Mouse (Mus musculus) retina, postnatal 1 day (tissue): ENCODE measurements around the gene Zfp617.
A peak's percentile ranks its signal among the peaks of the same experiment; 100 is the strongest.
"Not testable (repeated sequence)": the region's sequence is repeated elsewhere in the genome, so short reads cannot be mapped to it uniquely, and the experiment has no call there.

Experiments
- DNase-seq: peaks from one replicate; pipeline ENCODE4 v3.0.0-alpha.2; 2012

Zfp617 gene

DNA sequence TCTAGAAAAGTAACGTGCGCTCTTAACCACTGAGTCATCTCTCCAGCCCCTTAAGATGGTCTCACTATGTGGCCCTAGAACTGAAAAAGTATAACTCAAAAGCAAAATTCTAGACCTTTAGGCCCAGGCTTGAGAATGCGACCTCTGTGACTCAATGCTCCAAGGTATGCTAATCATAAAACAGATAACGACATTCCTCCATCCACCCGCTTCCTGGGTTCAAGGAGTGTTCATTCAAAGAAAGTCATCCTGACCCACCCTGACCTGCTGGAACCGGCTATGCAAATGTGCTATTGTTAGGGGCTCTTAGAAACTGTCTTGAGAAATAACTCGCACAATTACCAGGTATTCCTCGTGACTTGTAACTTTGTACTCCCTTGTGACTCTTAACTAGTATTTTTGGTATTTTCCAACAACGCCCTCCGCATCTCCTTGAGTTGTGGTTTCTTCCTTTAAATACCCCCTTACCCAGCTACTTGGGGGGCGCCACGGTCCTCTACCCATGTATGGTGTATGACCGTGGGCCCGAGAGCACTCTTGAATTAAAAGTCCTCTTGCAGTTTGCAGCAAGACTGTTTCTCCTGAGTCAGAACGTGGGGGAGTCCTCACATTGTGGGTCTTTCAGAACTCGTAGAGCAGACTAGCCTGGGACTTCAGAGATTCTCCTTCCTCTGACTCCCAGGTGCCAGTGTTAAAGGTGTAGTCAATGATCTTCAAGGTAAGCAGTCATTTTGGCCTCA is 44.7 kb downstream of the Zfp617 start:
- DNase-seq: not testable (repeated sequence)

DNA sequence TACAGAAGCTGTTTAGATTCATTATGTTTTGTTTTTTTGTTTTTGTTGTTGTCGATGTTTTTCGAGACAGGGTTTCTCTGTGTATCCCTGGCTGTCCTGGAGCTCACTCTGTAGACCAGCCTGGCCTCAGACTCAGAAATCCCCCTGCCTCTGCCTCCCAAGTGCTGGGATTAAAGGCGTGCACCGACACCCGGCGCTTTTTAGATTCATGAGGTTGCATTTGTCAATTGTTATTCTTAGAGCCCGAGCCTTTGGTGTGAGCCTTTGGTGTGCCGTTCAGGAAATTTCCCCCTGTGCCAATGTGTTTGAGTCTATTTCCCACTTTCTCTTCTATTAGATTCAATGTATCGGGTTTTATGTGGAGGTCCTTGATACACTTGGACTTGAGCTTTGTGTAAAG is 46.2 kb downstream of the Zfp617 start:
- no peak for DNase-seq

DNA sequence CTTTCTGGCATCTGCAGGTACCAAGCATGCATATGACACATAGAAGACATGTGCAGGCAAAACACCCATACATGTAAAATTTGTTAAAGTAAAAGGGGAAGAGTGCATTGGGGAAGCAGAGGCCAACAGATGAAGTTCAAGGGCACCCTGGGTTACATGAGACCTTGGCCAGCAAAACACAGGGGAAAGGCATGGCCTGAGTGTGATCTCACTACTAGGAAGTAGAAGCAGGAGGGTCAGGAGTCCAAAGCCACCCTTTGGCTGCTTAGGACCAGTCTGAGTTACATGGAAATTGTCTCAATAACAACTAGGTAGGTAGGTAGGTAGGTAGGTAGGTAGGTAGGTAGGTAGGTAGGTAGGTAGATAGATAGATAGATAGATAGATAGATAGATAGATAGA is 52.0 kb downstream of the Zfp617 start:
- no peak for DNase-seq

DNA sequence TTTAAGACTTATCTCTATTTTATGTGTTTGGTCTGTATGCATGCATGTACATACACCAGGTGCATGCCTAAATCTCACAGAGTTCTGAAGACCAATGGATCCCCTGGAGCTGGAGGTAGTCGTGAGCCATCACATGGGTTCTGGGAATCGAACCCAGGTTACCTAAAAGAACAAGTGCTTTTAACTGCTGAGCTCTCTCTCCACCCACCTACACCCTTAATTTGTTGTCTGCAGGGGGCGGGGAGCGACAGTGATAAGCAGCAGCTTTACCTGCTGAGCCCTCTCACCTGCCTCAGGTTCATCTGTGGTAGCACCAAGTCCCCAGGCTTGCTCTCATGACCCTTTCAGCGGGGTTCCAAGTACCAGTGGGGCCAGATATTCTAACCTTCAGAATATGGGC is 53.4 kb downstream of the Zfp617 start:
- no peak for DNase-seq

DNA sequence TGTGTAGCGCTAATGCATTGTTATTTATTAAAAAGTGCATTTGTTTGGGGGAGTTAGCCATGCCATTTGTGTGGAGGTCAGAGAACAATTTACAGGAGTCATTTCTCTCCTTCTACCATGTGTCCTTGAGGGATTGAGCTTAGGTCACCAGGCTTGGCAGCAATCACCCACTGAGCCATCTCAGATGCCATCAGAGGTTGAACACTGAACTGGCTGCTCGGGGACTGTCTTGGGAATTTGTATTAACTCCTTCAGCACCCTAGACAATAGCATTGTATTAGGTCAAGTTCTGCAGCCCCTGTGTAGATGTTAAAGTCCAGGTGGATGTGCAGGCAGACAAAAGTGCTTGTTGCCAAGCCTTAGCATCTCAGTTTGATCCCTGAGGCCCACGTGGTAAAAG is 55.6 kb downstream of the Zfp617 start:
- DNase-seq: no peak

DNA sequence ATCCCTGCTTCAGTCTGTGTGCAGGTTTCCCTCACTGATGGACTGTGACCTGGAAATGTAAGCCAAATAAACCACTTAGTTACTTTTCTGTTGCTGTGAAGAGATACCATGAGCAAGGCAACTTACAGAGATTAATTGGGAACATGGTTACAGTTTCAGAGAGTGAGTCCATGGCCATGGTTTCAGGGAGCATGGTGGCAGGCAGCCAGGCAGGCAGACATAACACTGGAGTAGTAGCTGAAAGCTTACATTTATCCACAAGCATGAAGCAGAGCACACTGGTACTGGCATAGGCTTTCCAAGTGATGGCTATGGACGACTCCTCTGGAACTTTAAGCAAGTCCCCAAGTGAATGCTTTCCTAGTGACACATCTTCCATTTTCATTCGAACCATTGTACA is 56.7 kb downstream of the Zfp617 start:
- DNase-seq: no peak

DNA sequence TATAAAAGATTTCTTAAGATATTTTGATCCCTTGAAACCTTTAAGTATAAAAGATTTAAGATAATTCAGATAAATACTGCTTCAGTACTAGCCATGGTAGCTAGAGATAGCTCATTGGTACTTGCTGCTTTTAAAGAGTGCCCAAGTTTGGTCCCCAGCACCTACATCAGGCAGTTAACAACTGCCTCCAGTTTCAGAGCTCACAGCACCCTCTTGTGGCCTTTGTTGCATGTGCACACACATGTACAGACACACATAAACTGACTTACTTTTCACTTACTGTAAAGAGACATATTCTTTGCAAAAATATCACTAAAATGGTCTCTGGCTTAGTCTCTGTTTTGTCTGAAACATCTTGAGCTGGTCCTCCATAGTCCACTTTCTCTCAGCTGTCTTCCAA is 58.0 kb downstream of the Zfp617 start:
- DNase-seq: no peak

DNA sequence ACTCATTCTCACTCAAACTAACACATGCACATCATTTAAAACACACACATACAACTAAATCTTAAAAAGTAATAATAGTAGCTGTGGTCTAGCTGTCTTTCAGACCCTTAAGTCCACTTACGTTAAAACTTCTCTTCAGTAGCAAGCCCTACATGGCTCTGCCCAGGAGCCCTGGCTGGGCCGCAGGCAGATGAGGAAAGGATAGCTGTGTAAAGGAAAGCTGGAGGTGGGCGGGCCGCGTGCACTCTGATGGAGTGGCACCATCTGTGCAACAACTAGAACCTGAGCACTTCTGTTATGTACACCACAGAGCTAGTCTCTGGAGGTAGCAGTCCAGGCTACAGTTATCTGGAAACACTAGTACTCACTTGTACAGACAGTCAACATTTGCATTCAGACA is 58.8 kb downstream of the Zfp617 start:
- DNase-seq: no peak

DNA sequence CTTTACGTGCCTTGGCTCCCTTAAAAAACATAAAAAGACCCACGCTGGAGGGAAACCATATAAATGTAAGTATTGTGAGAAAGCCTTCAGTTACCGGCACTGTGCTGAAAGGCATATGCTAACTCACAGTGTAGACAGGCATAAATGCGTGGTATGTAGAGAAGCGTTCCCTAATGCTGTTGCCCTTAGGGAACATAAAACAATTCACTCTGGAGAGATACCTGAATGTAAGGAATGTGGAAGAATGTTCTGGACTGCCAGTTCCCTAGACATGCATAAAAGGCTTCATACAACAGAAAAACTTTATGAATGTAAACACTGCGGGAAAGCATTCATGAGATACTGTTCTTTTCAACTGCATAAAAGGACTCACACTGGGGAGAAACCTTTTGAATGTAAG is 59.7 kb downstream of the Zfp617 start:
- DNase-seq: no peak

DNA sequence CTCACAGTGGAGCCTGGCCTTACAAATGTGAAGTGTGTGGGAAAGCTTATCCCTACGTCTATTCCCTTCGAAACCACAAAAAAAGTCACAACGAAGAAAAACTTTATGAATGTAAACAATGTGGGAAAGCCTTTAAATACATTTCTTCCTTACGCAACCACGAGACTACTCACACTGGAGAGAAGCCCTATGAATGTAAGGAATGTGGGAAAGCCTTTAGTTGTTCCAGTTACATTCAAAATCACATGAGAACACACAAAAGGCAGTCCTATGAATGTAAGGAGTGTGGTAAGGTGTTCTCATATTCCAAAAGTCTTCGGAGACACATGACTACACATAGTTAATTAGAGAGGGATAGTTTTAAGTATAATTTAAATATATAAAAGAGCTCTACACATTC is 60.2 kb downstream of the Zfp617 start:
- no peak for DNase-seq

DNA sequence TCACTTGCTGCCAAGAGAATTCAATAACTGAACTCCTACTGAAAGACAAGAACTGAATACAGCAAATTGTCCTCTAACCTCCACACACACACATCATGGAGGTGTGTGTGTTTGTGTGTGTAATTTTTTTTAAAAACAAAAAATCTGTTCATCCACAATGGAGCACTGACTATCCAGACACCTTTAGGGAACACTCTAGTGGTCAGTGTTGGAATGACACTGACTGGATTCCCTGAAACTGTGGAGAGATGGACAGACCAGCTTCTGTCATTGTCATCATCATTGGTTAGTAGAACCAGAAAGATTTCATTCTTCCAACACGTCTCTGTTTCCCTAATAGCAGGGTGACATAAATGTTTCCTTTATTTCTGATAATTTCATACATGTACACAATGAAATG is 63.5 kb downstream of the Zfp617 start:
- DNase-seq: peak; percentile 58

DNA sequence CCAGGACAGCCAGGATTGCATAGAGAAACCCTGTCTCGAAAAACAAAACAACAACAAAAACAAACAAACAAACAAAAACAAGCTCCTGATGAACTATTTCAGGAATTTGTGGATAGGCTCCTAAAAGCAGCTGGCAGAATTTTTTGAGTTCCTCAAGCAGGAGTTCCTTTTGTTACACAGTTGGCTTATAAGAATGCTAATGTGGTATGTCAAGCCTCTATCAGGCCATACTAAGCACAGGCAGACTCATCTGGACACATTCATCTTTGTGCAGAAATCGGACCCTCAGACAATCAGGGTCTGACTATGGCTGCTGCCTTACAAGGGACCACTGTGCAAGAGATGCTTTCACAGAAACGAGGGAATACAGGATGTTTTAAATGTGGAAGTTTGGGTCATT is 65.8 kb downstream of the Zfp617 start:
- DNase-seq: no peak

DNA sequence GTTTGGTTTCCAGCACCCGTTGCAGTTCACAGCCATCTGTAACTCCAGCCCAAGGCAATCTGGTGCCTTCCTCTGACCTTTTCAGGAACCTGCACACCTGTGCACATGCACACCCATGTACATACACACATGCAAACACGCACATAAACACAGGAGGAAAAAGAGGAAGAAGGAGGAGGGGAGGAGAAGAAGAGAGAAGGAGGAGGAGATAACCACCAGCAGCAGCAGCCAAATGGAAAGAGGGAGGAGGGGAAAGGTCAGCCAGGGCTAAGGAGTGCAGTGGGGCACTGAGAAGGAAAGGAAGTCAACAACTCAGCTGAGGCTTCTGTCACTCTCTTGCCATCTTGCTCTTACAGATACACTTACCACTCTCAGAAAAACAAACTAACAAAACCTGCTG is 72.6 kb downstream of the Zfp617 start:
- no peak for DNase-seq

DNA sequence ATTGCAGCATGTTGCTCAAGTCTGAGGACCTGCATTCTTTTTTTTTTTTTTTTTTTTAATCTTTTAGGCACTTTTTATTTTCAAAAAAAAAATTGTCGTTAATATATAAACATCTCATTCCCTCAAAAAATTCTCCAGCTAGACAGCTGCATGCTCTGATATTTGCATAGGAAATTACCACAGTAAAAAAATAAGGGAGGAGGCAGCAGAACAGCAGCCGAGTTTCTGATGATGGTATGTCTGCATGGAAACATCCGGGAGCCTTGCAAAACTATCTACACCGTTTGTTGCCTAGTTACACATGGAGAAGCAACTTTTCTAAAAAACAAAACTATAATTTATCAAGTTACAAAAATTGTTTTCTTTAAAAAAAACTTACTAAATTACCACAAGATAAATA is 73.0 kb downstream of the Zfp617 start:
- DNase-seq: no peak
